Mouse (Mus musculus): ENCODE data around the gene Arntl.

- TF ChIP-seq CTCF (IDR thresholded peaks at IDR 0.05; ENCODE audit: low read depth, low read length) (no peak), TAL1 (conservative IDR thresholded peaks at IDR 0.05; ENCODE audit: low read depth, low read length) (no peak)
Observed at GRCm38 (mm10) chr7:113249134-113249825, 42.0 kb downstream of the Arntl start.

All from G1E (cell line).